Mouse (Mus musculus) heart, embryonic 16.5 days (tissue): Measurements from ENCODE around the gene Man2a1. TPM values are rescaled to one million over a fixed set of nuclear protein-coding genes. Genes with fewer than 3 reads are reported as not detected.
A peak's percentile ranks its signal among the peaks of the same experiment; 100 is the strongest.

Experiments used
- ATAC-seq: fragments of 200-750 bp; cut with Nextera tagmentation; replicated peaks from 2 replicates; pipeline ENCODE4 v1.8.0; 2017; ENCODE audit warnings: moderate number of reproducible peaks; ENCODE audit not compliant: insufficient read depth, low FRiP score; ENCODE audit errors: extremely low read depth
- H3K27ac ChIP-seq: fragments of 300-500 bp; sonication (generic); 2 replicates; pipeline ENCODE4 v1.5.1; 2014; ENCODE audit warnings: mild to moderate bottlenecking, low read length, control low read depth, moderate library complexity
- H3K27me3 ChIP-seq: fragments of 300-500 bp; sonication (generic); 2 replicates; pipeline ENCODE4 v1.6.1; 2014; ENCODE audit warnings: low read length, mixed read lengths; ENCODE audit not compliant: control insufficient read depth, insufficient read depth
- H3K36me3 ChIP-seq: fragments of 300-500 bp; sonication (generic); 2 replicates; pipeline ENCODE4 v1.6.1; 2014; ENCODE audit not compliant: control insufficient read depth, insufficient read depth
- H3K4me1 ChIP-seq: fragments of 300-500 bp; sonication (generic); 2 replicates; pipeline ENCODE4 v1.6.1; 2014; ENCODE audit warnings: low read length, mixed read lengths; ENCODE audit not compliant: control insufficient read depth, insufficient read depth
- H3K4me2 ChIP-seq: fragments of 300-500 bp; sonication (generic); 2 replicates; pipeline ENCODE4 v1.6.1; 2014; ENCODE audit warnings: low read depth, mild to moderate bottlenecking, control low read depth, low read length
- H3K4me3 ChIP-seq: fragments of 300-500 bp; sonication (generic); 2 replicates; pipeline ENCODE4 v1.5.1; 2014; ENCODE audit warnings: mild to moderate bottlenecking, control low read depth, low read length
- H3K9ac ChIP-seq: fragments of 300-500 bp; sonication (generic); 2 replicates; pipeline ENCODE4 v1.6.1; 2014; ENCODE audit warnings: low read length, control low read depth
- H3K9me3 ChIP-seq: fragments of 300-500 bp; sonication (generic); replicated peaks from 2 replicates; pipeline ENCODE4 v1.6.1; 2016; ENCODE audit warnings: low read length; ENCODE audit not compliant: control insufficient read depth
- WGBS: fragments of 180-500 bp; shearing (Covaris S2); extraction: QIAGEN DNeasy Blood & Tissue Kit; methylation state at CpG from one replicate; pipeline ENCODE4 v1.1.7; 2014; 5-methylcytosine and 5-hydroxymethylcytosine counted together
- polyA plus RNA-seq: library from polyadenylated mRNA; unstranded; fragments of >200 nt; fragmentation: Nextera tagmentation; extraction: Ambion mirVana; gene quantifications from 2 replicates; pipeline ENCODE4 v1.2.1, GENCODE M21; 2015

Man2a1 gene
- polyA plus RNA-seq, 1 experiment from 2014 or later: 6.9 TPM

DNA sequence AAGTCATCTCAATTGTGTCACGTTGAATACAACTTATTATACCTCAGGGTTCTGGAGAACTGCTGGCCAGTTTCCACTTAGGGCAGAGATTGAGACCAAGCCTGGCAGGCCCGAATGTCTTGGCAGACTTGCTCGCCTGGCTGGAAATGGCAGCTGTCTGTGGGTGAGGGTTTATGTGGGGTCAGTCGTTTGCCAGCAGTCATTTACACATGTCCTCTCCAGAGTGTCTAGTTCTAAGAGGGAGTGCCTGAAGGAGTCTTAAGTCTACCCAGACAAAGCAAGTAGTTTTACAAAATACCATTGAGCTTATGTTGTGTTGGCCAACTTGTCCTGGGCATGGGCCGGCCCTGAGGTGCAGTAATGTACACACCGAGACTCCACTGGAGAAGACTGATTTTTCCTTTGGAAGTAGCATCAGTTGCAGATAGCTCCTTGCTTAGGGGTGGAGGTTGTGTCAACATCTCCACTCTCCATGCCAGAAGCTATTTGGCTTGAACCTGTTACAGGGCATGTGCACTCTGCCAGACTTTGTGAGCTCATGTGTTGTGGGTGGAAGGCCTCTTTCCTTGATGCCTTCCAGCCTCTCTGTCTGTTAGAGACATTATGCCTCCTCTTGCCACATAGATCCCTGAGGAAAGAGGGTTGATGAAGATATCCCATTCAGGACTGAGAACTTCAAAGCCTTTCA lies 84.8 kb downstream of the Man2a1 start:
- Histone ChIP-seq H3K4me3 (no peak overlapping the region), H3K27ac (no peak overlapping the region), H3K36me3 (peaks cover 15% of the 10 kb centered on the region), H3K9ac (no peak overlapping the region), H3K9me3 (peaks cover 6% of the 10 kb centered on the region), H3K4me1 (no peaks in the 10 kb centered on the region), H3K4me2 (no peak overlapping the region), H3K27me3 (no peaks in the 10 kb centered on the region)
- 0 out of 2 replicates have a peak, but pooled peaks have one; percentile 18 for ATAC-seq
- 83% methylated on average over 6 of the region's 6 CpGs for WGBS

DNA sequence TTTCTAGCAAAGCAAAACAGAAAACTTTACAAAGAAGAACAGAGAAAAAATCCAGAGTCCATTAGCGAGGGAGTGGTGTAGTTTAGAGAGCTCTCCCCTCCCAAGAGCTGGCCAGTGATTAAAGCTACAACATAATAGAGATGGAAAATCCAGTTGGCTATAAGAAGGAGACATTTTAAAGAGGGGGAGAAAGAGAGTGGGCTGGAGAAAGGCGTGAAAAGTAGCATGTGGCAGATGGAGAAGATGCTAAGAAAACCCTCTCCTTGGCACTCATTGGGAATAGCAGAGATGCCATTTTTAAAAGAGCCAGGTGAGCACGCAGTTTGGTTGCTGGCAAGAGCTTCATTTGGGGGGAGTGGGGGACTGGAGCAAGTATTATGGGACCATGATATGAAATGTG lies 89.1 kb downstream of the Man2a1 start:
- Histone ChIP-seq H3K4me3 (no peak overlapping the region), H3K4me2 (no peak overlapping the region), H3K9ac (no peak overlapping the region), H3K9me3 (peaks cover 6% of the 10 kb centered on the region), H3K27me3 (no peaks in the 10 kb centered on the region), H3K27ac (no peak overlapping the region), H3K4me1 (no peaks in the 10 kb centered on the region), H3K36me3 (peaks cover 23% of the 10 kb centered on the region)
- 92% methylated on average over 3 of the region's 3 CpGs for WGBS
- no peak for ATAC-seq

DNA sequence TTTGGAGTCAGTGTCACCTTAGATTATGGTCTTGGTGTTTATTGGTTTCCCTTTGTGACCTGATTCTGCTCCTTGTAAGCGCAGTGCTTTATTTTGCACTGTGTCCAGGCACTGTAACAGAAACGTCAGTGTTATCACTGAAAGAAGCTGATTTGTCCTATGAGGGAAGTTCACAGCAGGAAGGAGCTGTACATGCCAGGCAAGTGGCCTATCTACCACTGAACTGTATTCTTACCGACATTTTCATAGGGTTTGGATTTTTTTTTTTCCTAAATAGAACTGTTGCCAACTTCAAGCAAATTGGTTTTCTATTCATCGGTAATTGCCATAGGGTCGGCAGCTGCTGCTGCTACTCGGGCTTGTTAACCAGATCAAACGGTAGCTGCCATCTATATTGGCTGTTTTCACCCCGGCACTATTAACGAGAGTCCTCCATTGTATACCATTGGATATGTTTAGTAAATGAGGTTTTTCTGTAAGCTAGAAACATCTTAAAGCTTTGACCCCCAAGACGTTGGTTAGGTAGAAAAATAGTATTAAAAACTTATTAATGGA lies 96.8 kb downstream of the Man2a1 start:
- H3K36me3 ChIP-seq: no peaks in the 10 kb centered on the region
- H3K9me3 ChIP-seq: no peaks in the 10 kb centered on the region
- no peaks in the 10 kb centered on the region for H3K27me3 ChIP-seq
- WGBS: 86% methylated on average over 10 of the region's 10 CpGs
- H3K9ac ChIP-seq: no peak overlapping the region
- H3K27ac ChIP-seq: no peak overlapping the region
- ATAC-seq: no peak
- H3K4me3 ChIP-seq: no peak overlapping the region
- no peak overlapping the region for H3K4me2 ChIP-seq
- no peaks in the 10 kb centered on the region for H3K4me1 ChIP-seq

DNA sequence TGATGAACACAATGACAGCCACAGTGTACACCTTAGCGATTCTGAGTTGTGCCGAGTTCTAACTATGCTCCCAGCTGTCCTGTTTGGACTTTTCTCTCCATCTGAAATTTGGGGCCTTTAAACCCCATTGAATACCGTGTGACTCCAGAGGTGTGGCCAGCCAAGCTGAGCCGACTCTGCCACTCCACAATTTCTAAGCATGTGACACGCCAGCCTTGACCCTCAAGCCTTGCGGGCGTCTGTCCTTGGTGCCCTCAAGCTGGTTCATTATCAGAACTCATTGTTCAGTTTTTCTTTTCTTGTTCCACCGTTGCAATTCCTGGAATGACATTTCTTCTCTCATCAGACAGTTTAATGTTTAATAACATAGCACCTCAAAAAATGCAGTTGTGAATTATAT lies 98.0 kb downstream of the Man2a1 start:
- Histone ChIP-seq H3K9ac (no peak overlapping the region), H3K4me1 (no peaks in the 10 kb centered on the region), H3K9me3 (no peaks in the 10 kb centered on the region), H3K27ac (no peak overlapping the region), H3K4me2 (no peak overlapping the region), H3K36me3 (no peaks in the 10 kb centered on the region), H3K27me3 (no peaks in the 10 kb centered on the region), H3K4me3 (no peak overlapping the region)
- no peak for ATAC-seq
- 87% methylated on average over 8 of the region's 8 CpGs for WGBS

DNA sequence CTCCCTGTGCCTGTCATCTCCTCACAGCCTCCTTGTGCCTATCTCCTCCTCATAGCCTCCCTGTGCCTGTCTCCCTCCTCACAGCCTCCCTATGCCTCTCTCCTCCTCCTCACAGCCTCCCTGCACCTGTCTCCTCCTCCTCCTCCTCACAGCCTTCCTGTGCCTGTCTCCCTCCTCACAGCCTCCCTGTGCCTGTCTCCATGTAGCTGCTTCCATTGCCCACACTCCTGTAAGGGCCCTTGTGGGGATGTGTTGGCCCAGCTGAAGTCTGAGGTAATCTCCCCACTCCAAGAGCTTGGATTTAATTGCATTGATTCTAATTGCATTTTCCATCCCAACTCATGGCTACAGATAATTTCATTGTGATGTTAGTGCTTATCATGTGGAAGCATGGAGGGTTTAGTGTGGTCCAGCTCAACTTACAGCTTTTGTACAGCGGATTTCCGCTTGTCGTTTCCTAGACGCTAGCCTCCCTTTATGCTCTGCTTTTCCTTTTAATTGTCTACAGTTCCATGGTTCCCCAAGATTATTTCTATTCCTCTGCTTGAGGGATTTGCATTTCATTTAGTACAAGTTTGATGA lies 103.2 kb downstream of the Man2a1 start:
- Histone ChIP-seq H3K4me1 (no peaks in the 10 kb centered on the region), H3K27ac (no peak overlapping the region), H3K36me3 (no peaks in the 10 kb centered on the region), H3K27me3 (no peaks in the 10 kb centered on the region), H3K4me3 (no peak overlapping the region), H3K9me3 (no peaks in the 10 kb centered on the region), H3K4me2 (no peak overlapping the region), H3K9ac (no peak overlapping the region)
- WGBS: 88% methylated on average over 4 of the region's 4 CpGs
- ATAC-seq: no peak

DNA sequence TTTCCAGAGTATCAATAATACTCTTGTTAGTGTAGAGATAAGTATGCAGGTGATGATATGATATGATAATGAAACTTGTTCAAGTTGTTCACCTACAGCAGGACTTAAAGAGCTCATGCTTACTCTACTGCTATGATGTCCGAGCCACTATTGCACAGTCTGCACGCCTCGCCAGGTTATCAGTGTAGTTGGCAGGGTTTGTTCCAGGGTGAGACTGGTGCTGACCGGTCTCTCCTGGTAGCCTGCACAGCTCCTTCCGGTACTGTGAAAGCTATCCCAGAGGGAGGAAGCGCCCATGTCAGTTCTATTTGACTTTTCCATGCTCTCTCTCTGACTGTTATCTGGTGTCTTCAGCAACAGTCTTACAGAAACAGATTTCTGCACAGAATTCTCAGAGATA lies 107.0 kb downstream of the Man2a1 start:
- Histone ChIP-seq H3K27ac (no peak overlapping the region), H3K4me2 (no peak overlapping the region), H3K9ac (no peak overlapping the region), H3K27me3 (no peaks in the 10 kb centered on the region), H3K4me3 (no peak overlapping the region), H3K4me1 (no peaks in the 10 kb centered on the region), H3K9me3 (no peaks in the 10 kb centered on the region), H3K36me3 (peaks cover 8% of the 10 kb centered on the region; the same call in 1 of the 2 replicates)
- 72% methylated on average over 6 of the region's 6 CpGs for WGBS
- ATAC-seq: no peak

DNA sequence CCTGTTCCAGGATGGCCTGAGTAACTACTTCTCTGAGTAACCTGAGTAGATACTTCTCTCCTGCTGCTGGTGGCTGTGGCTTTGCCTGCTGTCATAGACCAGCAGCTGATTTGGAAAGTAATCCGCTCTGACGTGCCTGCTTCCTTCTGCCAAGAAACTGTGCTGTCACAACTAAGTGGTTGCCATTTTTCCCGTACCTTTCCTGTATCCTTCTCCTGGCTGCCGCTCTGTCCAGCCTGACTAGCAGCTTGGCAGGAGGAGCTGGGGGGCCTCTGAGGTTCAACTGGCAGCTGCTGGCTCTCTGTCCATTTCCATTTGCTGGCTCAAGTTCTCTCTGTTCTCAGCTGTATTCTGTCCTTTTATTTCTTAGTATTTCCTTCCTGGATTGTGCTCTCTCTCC lies 115.8 kb downstream of the Man2a1 start:
- ATAC-seq: peak; percentile 78
- 42% methylated on average over 4 of the region's 4 CpGs for WGBS
- Histone ChIP-seq H3K9ac (no peak overlapping the region), H3K4me3 (no peak overlapping the region), H3K4me1 (peaks cover 6% of the 10 kb centered on the region), H3K9me3 (no peaks in the 10 kb centered on the region), H3K36me3 (0 out of 2 replicates have a peak, but pooled peaks cover 8% of the 10 kb centered on the region), H3K27ac (peak overlapping the region; percentile 65), H3K27me3 (no peaks in the 10 kb centered on the region), H3K4me2 (no peak overlapping the region)

DNA sequence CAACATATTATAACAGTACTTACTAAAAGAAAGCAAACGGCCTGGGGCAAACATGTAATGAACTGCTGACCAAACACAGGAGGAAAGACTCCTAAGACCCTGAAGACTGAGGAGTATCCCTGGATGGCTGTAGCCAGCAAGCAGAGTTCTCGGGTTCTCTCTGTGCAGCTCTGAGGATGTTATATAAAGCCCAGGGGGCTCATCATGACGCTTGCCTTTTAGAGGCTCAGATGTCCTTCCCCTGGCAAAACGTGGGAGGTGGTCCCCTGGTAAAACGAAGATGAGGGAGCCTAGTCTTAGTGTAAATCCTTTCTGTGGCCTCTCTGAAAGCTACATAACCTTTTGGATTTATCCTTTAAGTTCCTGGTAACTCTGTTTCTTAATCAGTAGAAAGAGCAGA lies 119.2 kb downstream of the Man2a1 start:
- no peak overlapping the region for H3K27ac ChIP-seq
- no peak overlapping the region for H3K4me2 ChIP-seq
- ATAC-seq: no peak
- 0 out of 2 replicates have a peak, but pooled peaks cover 3% of the 10 kb centered on the region for H3K9me3 ChIP-seq
- 0 out of 2 replicates have a peak, but pooled peaks cover 5% of the 10 kb centered on the region for H3K36me3 ChIP-seq
- no peak overlapping the region for H3K4me3 ChIP-seq
- no peak overlapping the region for H3K9ac ChIP-seq
- WGBS: 67% methylated on average over 5 of the region's 5 CpGs
- peaks cover 6% of the 10 kb centered on the region for H3K4me1 ChIP-seq
- H3K27me3 ChIP-seq: no peaks in the 10 kb centered on the region

DNA sequence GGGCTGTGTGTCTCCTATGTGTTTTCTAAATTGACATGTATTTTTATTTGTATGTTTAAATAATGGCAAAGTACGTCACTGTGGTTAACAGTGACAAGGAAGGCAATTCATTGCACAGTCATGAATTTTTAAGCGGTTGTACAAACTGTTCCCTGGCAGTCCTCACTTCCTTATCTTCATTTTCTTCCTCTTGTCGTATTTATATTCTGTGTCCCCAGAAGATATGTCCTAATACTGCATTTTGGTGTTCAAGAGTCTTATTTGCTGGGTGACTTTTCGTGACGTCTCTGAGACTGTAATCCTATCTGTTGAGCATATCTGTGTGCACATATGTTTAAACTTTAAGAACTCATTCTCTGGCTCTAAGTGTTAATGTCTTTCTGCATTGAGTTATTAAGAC lies 120.6 kb downstream of the Man2a1 start:
- Histone ChIP-seq H3K4me1 (peaks cover 6% of the 10 kb centered on the region), H3K36me3 (0 out of 2 replicates have a peak, but pooled peaks cover 5% of the 10 kb centered on the region), H3K4me3 (no peak overlapping the region), H3K27ac (no peak overlapping the region), H3K9me3 (0 out of 2 replicates have a peak, but pooled peaks cover 3% of the 10 kb centered on the region), H3K27me3 (no peaks in the 10 kb centered on the region), H3K9ac (no peak overlapping the region), H3K4me2 (no peak overlapping the region)
- no peak for ATAC-seq
- WGBS: 58% methylated on average over 5 of the region's 5 CpGs
